Mouse (Mus musculus) CH12.LX (cell line): ENCODE results near the gene 4921517D22Rik. TPM values are rescaled to one million over a fixed set of nuclear protein-coding genes. Genes with fewer than 3 reads are reported as not detected.

Experiments used
- DNase-seq: peaks from one replicate; pipeline ENCODE4 v3.0.0-alpha.2; 2013; ENCODE audit errors: extremely low read depth
- H3K27ac ChIP-seq: 2 replicates; pipeline ENCODE4 v1.5.1; 2012; ENCODE audit warnings: low read depth, mild to moderate bottlenecking, control low read depth, moderate library complexity; ENCODE audit not compliant: insufficient read depth
- H3K27me3 ChIP-seq: replicated peaks from 2 replicates; pipeline ENCODE3; 2012; ENCODE audit warnings: inconsistent platforms
- H3K36me3 ChIP-seq, 2 experiments: replicated peaks in 1 of 2; 2 replicates each; pipeline versions ENCODE3 to v1.6.1; 2012; ENCODE audit warnings: inconsistent platforms in 1 of 2, low read length in 1 of 2, mild to moderate bottlenecking in 1 of 2, mixed read lengths in 1 of 2, moderate library complexity in 1 of 2; ENCODE audit not compliant: control insufficient read depth in 1 of 2, insufficient read depth in 1 of 2
- H3K4me1 ChIP-seq, 2 experiments: 2 replicates each; pipeline ENCODE4 v1.6.1; 2012; ENCODE audit warnings: inconsistent platforms in 1 of 2, moderate library complexity in 1 of 2; ENCODE audit not compliant: insufficient read depth in 2 of 2, control insufficient read depth in 1 of 2
- H3K4me2 ChIP-seq: 2 replicates; pipeline ENCODE4 v1.6.1; 2012; ENCODE audit warnings: low read depth, mild to moderate bottlenecking, control low read depth; ENCODE audit not compliant: poor library complexity, insufficient read depth, severe bottlenecking
- H3K4me3 ChIP-seq, 3 experiments: fragments of 150-350 bp in 1 of 3; sonication (generic) in 1 of 3; replicated peaks in 1 of 3; 2 replicates each; pipeline versions ENCODE3 to v1.5.1; 2011 to 2012; ENCODE audit warnings: low read depth in 2 of 3, low read length in 2 of 3, mild to moderate bottlenecking in 2 of 3, moderate library complexity in 2 of 3, control low read depth in 1 of 3, improper control_type of control experiment in 1 of 3, inconsistent platforms in 1 of 3, mixed read lengths in 1 of 3; ENCODE audit not compliant: poor library complexity in 1 of 3
- H3K79me2 ChIP-seq: replicated peaks from 2 replicates; pipeline ENCODE4 v1.6.1; 2012; ENCODE audit warnings: mild to moderate bottlenecking, moderate library complexity; ENCODE audit not compliant: control insufficient read depth, poor library complexity, insufficient read depth, severe bottlenecking; ENCODE audit errors: extremely low read depth
- H3K9ac ChIP-seq: 2 replicates; pipeline ENCODE4 v1.6.1; 2012; ENCODE audit warnings: low read depth, mild to moderate bottlenecking, control low read depth, moderate library complexity; ENCODE audit not compliant: insufficient read depth
- H3K9me3 ChIP-seq: replicated peaks from 2 replicates; pipeline ENCODE3; 2012; ENCODE audit warnings: low read length, inconsistent platforms, mixed read lengths
- BHLHE40 ChIP-seq: IDR thresholded peaks from 2 replicates; pipeline ENCODE4 v1.6.1; 2011; ENCODE audit warnings: mild to moderate bottlenecking, low read depth, low read length, improper control_type of control experiment
- CHD2 ChIP-seq: IDR thresholded peaks from 2 replicates; pipeline ENCODE4 v1.6.1; 2011; ENCODE audit warnings: low read length, improper control_type of control experiment
- ELF1 ChIP-seq: IDR thresholded peaks from 2 replicates; pipeline ENCODE4 v1.6.1; 2014; ENCODE audit warnings: low read depth, mild to moderate bottlenecking, inconsistent platforms, low read length, improper control_type of control experiment
- EP300 ChIP-seq: IDR thresholded peaks from 2 replicates; pipeline ENCODE4 v1.6.1; 2011; ENCODE audit warnings: low read length, improper control_type of control experiment
- GABPA ChIP-seq: IDR thresholded peaks from 2 replicates; pipeline ENCODE4 v1.6.1; 2012; ENCODE audit warnings: low read depth, low read length, improper control_type of control experiment, inconsistent platforms; ENCODE audit not compliant: insufficient replicate concordance
- HCFC1 ChIP-seq: IDR thresholded peaks from 2 replicates; pipeline ENCODE4 v1.6.1; 2012; ENCODE audit warnings: low read depth, mild to moderate bottlenecking, inconsistent platforms, low read length, improper control_type of control experiment
- IRF4 ChIP-seq: IDR thresholded peaks from 2 replicates; pipeline ENCODE4 v1.6.1; 2014; ENCODE audit warnings: low read depth, mild to moderate bottlenecking, inconsistent platforms, low read length, improper control_type of control experiment
- JUN ChIP-seq: IDR thresholded peaks from 2 replicates; pipeline ENCODE4 v1.6.1; 2011; ENCODE audit warnings: low read depth, mild to moderate bottlenecking, low read length, improper control_type of control experiment, moderate library complexity; ENCODE audit not compliant: insufficient read depth
- MAFK ChIP-seq: IDR thresholded peaks from 2 replicates; pipeline ENCODE4 v1.6.1; 2011; ENCODE audit warnings: low read length, improper control_type of control experiment; ENCODE audit not compliant: insufficient replicate concordance
- MAX ChIP-seq: IDR thresholded peaks from 2 replicates; pipeline ENCODE4 v1.6.1; 2011; ENCODE audit warnings: low read length, improper control_type of control experiment
- MAZ ChIP-seq: IDR thresholded peaks from 2 replicates; pipeline ENCODE4 v1.6.1; 2012; ENCODE audit warnings: low read depth, mild to moderate bottlenecking, inconsistent platforms, low read length, improper control_type of control experiment, moderate library complexity
- MXI1 ChIP-seq: IDR thresholded peaks from 2 replicates; pipeline ENCODE4 v1.6.1; 2011; ENCODE audit warnings: mild to moderate bottlenecking, low read depth, low read length, improper control_type of control experiment
- NRF1 ChIP-seq: IDR thresholded peaks from 2 replicates; pipeline ENCODE4 v1.6.1; 2014; ENCODE audit warnings: low read depth, mild to moderate bottlenecking, inconsistent platforms, low read length, improper control_type of control experiment, moderate library complexity
- PAX5 ChIP-seq: IDR thresholded peaks from 2 replicates; pipeline ENCODE4 v1.6.1; 2012; ENCODE audit warnings: low read length, inconsistent platforms, mixed read lengths
- RAD21 ChIP-seq: IDR thresholded peaks from 2 replicates; pipeline ENCODE4 v1.6.1; 2011; ENCODE audit warnings: low read depth, mild to moderate bottlenecking, low read length, improper control_type of control experiment, moderate library complexity
- TCF12 ChIP-seq: IDR thresholded peaks from 2 replicates; pipeline ENCODE4 v1.6.1; 2014; ENCODE audit warnings: low read depth, mild to moderate bottlenecking, inconsistent platforms, low read length, improper control_type of control experiment
- UBTF ChIP-seq: IDR thresholded peaks from 2 replicates; pipeline ENCODE4 v1.6.1; 2012; ENCODE audit warnings: low read depth, mild to moderate bottlenecking, inconsistent platforms, low read length, improper control_type of control experiment, moderate library complexity
- USF1 ChIP-seq: IDR thresholded peaks from 2 replicates; pipeline ENCODE4 v1.6.1; 2014; ENCODE audit warnings: low read depth, mild to moderate bottlenecking, inconsistent platforms, low read length, improper control_type of control experiment
- dilution Hi-C: fragments of 300-500 bp; cut with MboI; formaldehyde crosslinking; loops from 2 replicates; pipeline ENCODE4 v1.14.3; 2020; ENCODE audit warnings: low sequenced_read_pairs; ENCODE audit not compliant: extremely low pct_unique_long_range_greater_than_20kb, extremely low pct_ligation_motif_present
- in situ Hi-C: fragments of 300-500 bp; cut with MboI; formaldehyde crosslinking; loops from 3 replicates; pipeline ENCODE4 v1.14.3; 2019; ENCODE audit warnings: low sequenced_read_pairs, low pct_ligation_motif_present, low pct_unique_long_range_greater_than_20kb, mixed read lengths
- polyA plus RNA-seq: library from polyadenylated mRNA; unstranded; fragments of >175 nt; gene quantifications from 2 replicates; pipeline ENCODE4 v1.2.1, GENCODE M21; 2012; ENCODE audit warnings: low read depth; ENCODE audit not compliant: insufficient read length
- total RNA-seq, 2 experiments: library from RNA; depleted of rRNA; stranded (reverse); fragments of 300-350 nt in 1 of 2; fragments of >200 nt in 1 of 2; gene quantifications; 2 replicates each; pipeline ENCODE4 v1.2.3; 2012 to 2014

4921517D22Rik gene
- total and polyA plus RNA-seq, 3 experiments: not detected

DNA sequence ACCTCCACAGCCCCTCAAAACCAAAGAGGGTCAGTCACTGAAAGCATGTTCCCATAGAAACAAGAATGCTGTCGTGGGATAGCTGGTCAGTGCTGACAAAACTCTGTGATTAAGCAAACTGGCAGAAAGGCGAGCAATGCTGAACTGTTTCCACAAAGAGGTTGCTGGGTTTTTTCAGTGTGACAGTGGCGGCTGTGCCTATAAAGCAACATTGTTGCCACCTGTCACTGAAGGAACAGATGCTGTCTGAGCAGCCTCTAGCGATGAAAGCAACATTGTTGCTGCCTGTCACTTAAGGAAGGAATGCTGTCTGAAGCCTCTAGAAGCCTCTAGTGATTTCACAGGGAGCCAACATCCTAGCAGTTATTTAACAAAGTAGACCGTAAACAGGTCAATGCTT lies 41.3 kb downstream of the 4921517D22Rik start:
- Histone ChIP-seq H3K4me1 (peaks cover 27 to 58% of the 10 kb centered on the region in 2 experiments), H3K36me3 (peaks cover 8 to 60% of the 10 kb centered on the region in 2 experiments), H3K9ac (no peak overlapping the region), H3K27me3 (no peaks in the 10 kb centered on the region), H3K4me3 (no peak overlapping the region), H3K27ac (no peak overlapping the region), H3K9me3 (no peaks in the 10 kb centered on the region), H3K79me2 (no peaks in the 10 kb centered on the region), H3K4me2 (no peak overlapping the region)
- dilution Hi-C loops (no loop called here), in situ Hi-C loops (no loop called here)
- no peak for TF ChIP-seq ELF1
- no peak for TF ChIP-seq MXI1
- no peak for DNase-seq

- TF ChIP-seq IRF4 (peak; percentile 23; the same call in 1 of the 2 replicates), MAZ (no peak), PAX5 (no peak), NRF1 (no peak), MAX (no peak), MAFK (peak; percentile 29; the same call in 1 of the 2 replicates), UBTF (no peak), GABPA (no peak), JUN (no peak), MXI1 (no peak; the same call in 1 of the 2 replicates), HCFC1 (no peak), RAD21 (no peak), TCF12 (no peak; the same call in 1 of the 2 replicates), BHLHE40 (no peak), USF1 (no peak), CHD2 (no peak), EP300 (no peak)
- Histone ChIP-seq H3K9ac (no peak overlapping the region), H3K27me3 (no peaks in the 10 kb centered on the region), H3K9me3 (no peaks in the 10 kb centered on the region), H3K4me3 (no peak overlapping the region), H3K36me3 (peaks cover 14 to 84% of the 10 kb centered on the region in 2 experiments), H3K4me1 (peaks cover 13 to 30% of the 10 kb centered on the region in 2 experiments), H3K27ac (no peak overlapping the region), H3K79me2 (no peaks in the 10 kb centered on the region), H3K4me2 (no peak overlapping the region)
- dilution Hi-C loops (no loop called here), in situ Hi-C loops (no loop called here)
- no peak for DNase-seq
Observed at GRCm38 (mm10) chr13:59649781-59650180, 44.1 kb downstream of the 4921517D22Rik start.
